Mouse (Mus musculus): ENCODE data around the gene Qrich1. TPM values are rescaled to one million over a fixed set of nuclear protein-coding genes. Genes with fewer than 3 reads are reported as not detected.
"Not testable (repeated sequence)": the region's sequence is repeated elsewhere in the genome, so short reads cannot be mapped to it uniquely, and the experiment has no call there.

Gene Qrich1
- polyA plus RNA-seq, 2 experiments from 2014 or later: 71.0 to 77.8 TPM

DNA sequence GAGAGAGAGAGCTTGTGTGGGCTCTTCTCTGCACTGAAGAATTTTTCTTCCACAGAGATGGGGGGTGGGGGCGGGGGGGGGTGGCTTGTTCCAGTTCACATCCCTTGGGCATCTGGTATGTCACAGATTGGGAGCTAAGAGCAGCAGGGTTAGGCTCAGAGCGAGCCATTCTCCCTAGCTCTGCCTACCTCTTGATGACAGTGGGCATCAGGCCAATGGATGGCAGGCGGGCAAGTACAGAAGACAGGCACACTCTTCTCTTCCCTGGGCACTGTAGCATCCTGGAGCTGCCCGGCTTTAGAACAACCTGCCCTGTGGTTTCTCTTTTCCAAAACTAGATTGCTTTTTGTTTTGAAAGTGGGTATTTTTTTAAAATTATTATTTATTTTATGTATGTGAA lies 74.9 kb downstream of the Qrich1 start:
- ATAC-seq: no peak

DNA sequence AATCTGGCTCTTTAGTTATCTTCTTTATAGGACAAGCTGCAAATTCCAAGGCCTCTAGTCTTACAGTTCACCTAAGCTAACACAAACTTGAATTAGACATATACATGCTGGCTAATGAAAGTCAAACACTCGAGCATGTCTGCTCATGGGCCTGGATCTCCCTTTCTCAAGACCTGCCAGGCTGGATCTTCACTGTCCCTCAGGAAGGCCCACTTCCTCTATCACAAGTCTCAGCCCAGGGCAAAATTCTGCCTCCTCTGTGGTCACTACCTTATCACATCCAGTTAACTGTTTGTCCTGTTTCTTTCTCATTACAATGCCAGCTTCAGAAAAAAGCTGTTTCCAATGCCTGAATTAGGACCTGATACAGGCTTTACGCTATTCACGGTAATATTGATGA lies 77.7 kb downstream of the Qrich1 start:
- ATAC-seq: no peak

DNA sequence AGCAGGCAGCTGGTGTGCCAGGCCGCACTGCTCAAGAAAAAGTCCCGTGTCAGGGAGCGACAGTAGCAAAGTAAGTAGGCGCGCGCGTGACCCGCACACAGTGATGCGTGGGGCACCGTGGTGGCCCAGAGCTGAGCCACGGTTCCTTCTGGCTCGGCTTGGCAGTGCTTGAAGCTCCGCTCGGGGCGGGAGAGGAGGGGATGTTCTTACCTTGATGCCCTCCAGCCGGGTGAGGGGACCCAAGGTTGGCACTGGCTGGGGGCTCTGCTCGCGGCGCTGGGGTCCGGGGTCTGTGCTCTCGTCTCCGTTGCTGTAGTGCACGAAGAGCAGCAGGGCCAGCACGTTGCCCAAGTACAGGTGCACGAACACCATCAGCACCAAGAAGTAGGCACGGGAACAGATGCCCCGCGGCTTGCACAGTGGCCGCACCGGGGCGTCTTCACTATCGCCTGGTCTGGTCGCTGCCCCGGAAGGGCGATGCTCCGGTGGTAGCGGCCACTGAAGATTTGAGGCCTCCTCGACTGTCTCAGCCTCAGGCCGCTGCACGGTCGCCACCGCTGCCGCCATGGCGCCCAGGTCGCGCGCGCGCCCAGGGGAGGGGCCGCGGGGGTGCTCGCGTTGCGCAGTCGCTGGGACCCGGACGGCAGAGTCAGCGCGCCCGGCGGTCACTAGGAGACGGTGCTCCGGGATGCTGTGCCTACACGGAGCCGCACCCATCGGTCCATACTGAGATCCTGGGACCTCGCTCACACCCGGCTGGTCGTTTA lies 80.6 kb downstream of the Qrich1 start, which contains the start of gene P4htm:
Gene P4htm (minus strand): TSS at position 670 of the 767 bp plus-strand sequence.
- peak; percentile 68 for ATAC-seq

DNA sequence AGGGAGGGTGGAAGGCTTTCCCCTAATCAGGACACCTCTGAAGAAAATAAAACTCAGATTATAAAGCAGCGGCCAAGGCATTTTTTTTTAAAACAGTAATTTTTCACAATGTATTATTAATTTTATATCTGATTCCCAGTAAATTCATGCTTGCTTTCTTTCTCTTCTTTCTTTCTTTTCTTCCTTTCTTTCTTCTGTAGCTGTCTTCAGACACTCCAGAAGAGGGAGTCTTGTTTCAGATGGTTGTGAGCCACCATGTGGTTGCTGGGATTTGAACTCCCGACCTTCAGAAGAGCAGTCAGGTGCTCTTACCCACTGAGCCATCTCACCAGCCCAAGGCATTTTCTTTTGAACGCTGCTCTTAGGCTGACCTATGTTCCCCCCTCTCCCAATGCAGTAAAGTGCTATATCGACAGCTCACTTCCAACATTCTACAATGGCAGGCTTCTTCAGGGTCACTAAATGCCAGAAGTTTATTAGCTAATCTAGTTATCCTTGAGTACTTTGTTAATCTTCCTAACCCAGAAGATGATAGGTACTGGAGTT lies 82.5 kb downstream of the Qrich1 start:
- ATAC-seq: no peak

DNA sequence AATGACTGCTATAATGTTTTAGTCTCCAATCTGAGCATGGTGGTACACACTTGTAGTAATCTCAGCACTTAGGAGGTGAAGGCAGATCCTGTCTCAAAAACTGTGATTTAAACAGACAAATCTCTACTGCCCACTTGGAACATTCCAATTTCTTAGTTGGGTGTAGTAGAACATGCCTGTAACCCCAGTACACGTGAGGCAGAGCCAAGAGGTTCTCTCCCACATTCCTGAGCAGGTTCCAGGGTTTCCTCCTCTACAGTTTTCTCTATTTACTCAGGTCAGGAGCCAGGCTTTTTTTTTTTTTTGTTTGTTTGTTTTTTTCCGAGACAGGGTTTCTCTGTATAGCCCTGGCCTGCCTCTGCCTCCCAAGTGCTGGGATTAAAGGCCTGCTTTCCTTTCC lies 83.4 kb downstream of the Qrich1 start:
- ATAC-seq: no peak

DNA sequence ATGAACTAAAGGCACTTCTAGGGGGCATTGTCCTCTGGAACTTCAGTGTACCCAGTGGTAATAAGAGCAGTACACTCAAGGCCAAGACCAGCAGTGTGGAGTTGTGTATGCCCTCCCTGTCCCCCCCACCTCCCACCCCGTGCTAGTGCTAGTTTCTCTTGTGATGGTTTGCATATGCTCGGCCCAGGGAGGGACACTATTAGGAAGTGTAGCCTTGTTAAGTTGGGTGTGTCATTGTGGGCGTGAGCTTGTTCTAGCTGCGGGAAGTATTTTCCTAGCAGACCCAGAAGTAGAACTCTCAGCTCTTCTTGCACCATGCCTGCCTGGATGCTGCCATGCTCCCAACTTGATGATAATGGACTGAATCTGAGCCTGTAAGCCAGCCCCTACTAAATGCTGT lies 85.4 kb downstream of the Qrich1 start:
- no peak for ATAC-seq

DNA sequence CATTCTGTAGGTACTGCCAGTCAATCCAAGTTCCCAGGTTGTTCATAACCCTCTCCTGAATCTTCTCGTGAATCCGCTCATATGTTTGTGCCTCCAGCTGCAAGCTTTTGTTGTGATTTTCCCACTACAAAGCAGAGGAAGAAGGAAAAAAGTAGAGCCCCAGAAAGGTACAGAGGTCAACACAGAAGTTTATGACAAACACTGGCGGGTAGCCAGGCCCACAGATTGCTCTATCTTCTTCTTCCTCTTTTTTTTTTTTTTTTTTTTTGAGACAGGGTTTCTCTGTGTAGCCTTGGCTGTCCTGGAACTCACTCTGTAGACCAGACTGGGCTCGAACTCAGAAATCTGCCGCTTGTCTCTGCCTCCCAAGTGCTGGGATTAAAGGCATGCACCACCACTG lies 91.3 kb downstream of the Qrich1 start:
- not testable (repeated sequence) for ATAC-seq

DNA sequence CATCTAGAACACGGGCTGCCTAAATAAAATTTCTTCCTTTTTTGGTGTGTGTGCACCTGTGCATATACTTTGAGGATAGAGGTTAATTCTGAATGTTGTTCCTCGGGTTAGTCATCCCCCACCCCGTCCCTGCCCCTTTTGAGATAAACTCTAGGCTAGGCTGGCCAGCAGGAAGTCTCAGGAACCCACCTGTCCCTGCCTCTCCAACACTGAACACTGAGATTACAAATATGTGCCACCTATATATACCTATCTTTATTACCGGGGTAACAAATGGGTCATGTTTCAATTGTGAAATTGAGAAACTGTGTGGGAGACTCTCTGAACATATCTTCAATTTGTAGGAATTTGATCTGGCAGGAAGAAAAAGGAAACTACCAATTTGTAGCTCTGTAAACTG lies 92.3 kb downstream of the Qrich1 start:
- no peak for ATAC-seq

Other genes with a start within 250 kb of the Qrich1 start
- gene Nicn1, start 226.4 kb upstream of the Qrich1 start, polyA plus RNA-seq (2017; shearing (Covaris generic)): 1 to 10 TPM; 2.8 to 3.0 TPM
- under 1 TPM; 0.29 to 0.58 TPM for gene Amt, start 220.0 kb upstream of the Qrich1 start, polyA plus RNA-seq (2017; shearing (Covaris generic))
- gene Rhoa, start 210.7 kb upstream of the Qrich1 start, polyA plus RNA-seq (2017; shearing (Covaris generic)): 100 to 1,000 TPM; 294 to 378 TPM
- 10 to 100 TPM in 1 of 2 experiments, 1 to 10 TPM in 1; 9.7 to 13.5 TPM for gene Tcta, start 210.6 kb upstream of the Qrich1 start, polyA plus RNA-seq (2017; shearing (Covaris generic))
- 100 to 1,000 TPM; 573 to 811 TPM for gene Gpx1, start 177.9 kb upstream of the Qrich1 start, polyA plus RNA-seq (2017; shearing (Covaris generic))
- gene Usp4, start 169.0 kb upstream of the Qrich1 start, polyA plus RNA-seq (2017; shearing (Covaris generic)): 100 to 1,000 TPM in 1 of 2 experiments, 10 to 100 TPM in 1; 98.8 to 127 TPM
- under 1 TPM; 0.57 to 0.61 TPM for gene 1700102P08Rik, start 124.0 kb upstream of the Qrich1 start, polyA plus RNA-seq (2017; shearing (Covaris generic))
- not detected for gene Ccdc36, start 88.3 kb upstream of the Qrich1 start, polyA plus RNA-seq (2017; shearing (Covaris generic))
- gene BC048562, start 80.3 kb upstream of the Qrich1 start, polyA plus RNA-seq (2017; shearing (Covaris generic)): not detected
- gene Ccdc71, start 56.3 kb upstream of the Qrich1 start, polyA plus RNA-seq (2017; shearing (Covaris generic)): 10 to 100 TPM; 22.5 to 31.5 TPM
- gene Klhdc8b, start 55.2 kb upstream of the Qrich1 start, polyA plus RNA-seq (2017; shearing (Covaris generic)): 1 to 10 TPM; 1.6 to 2.1 TPM
- under 1 TPM; 0.15 to 0.25 TPM for gene Lamb2, start 37.1 kb upstream of the Qrich1 start, polyA plus RNA-seq (2017; shearing (Covaris generic))
- 10 to 100 TPM; 14.6 to 18.3 TPM for gene Usp19, start 26.2 kb upstream of the Qrich1 start, polyA plus RNA-seq (2017; shearing (Covaris generic))
- gene Qars, start 9.1 kb upstream of the Qrich1 start, polyA plus RNA-seq (2017; shearing (Covaris generic)): 100 to 1,000 TPM; 131 to 141 TPM
- gene Impdh2, start 43.5 kb downstream of the Qrich1 start, polyA plus RNA-seq (2017; shearing (Covaris generic)): 100 to 1,000 TPM; 126 to 172 TPM
- gene Ndufaf3, start 50.6 kb downstream of the Qrich1 start, polyA plus RNA-seq (2017; shearing (Covaris generic)): 10 to 100 TPM; 58.2 to 74.6 TPM
- 10 to 100 TPM; 46.1 to 77.0 TPM for gene Dalrd3, start 53.1 kb downstream of the Qrich1 start, polyA plus RNA-seq (2017; shearing (Covaris generic))
- gene Wdr6, start 61.9 kb downstream of the Qrich1 start, polyA plus RNA-seq (2017; shearing (Covaris generic)): 10 to 100 TPM; 18.8 to 42.4 TPM
- 1 to 10 TPM; 5.1 to 9.0 TPM for gene P4htm, start 80.9 kb downstream of the Qrich1 start, polyA plus RNA-seq (2017; shearing (Covaris generic))
- 10 to 100 TPM; 44.6 to 46.2 TPM for gene Arih2, start 132.6 kb downstream of the Qrich1 start, polyA plus RNA-seq (2017; shearing (Covaris generic))
- 10 to 100 TPM; 36.2 to 41.8 TPM for gene Slc25a20, start 145.3 kb downstream of the Qrich1 start, polyA plus RNA-seq (2017; shearing (Covaris generic))
- 1 to 10 TPM; 4.0 to 5.4 TPM for gene Prkar2a, start 172.5 kb downstream of the Qrich1 start, polyA plus RNA-seq (2017; shearing (Covaris generic))